Mouse (Mus musculus) CH12.LX (cell line): ENCODE measurements at regions not wholly inside any gene's neighbourhood (a gene's known extent, or its start where the extent isn't known, plus 50 kb on each side); places are given as distances from the start of the nearest gene placed in this dataset.

Experiments
- DNase-seq: peaks from one replicate; pipeline ENCODE4 v3.0.0-alpha.2; 2013; ENCODE audit errors: extremely low read depth
- H3K27ac ChIP-seq: 2 replicates; pipeline ENCODE4 v1.5.1; 2012; ENCODE audit warnings: low read depth, mild to moderate bottlenecking, control low read depth, moderate library complexity; ENCODE audit not compliant: insufficient read depth
- H3K27me3 ChIP-seq: replicated peaks from 2 replicates; pipeline ENCODE3; 2012; ENCODE audit warnings: inconsistent platforms
- H3K36me3 ChIP-seq, 2 experiments: replicated peaks in 1 of 2; 2 replicates each; pipeline versions ENCODE3 to v1.6.1; 2012; ENCODE audit warnings: inconsistent platforms in 1 of 2, low read length in 1 of 2, mild to moderate bottlenecking in 1 of 2, mixed read lengths in 1 of 2, moderate library complexity in 1 of 2; ENCODE audit not compliant: control insufficient read depth in 1 of 2, insufficient read depth in 1 of 2
- H3K4me1 ChIP-seq, 2 experiments: 2 replicates each; pipeline ENCODE4 v1.6.1; 2012; ENCODE audit warnings: inconsistent platforms in 1 of 2, moderate library complexity in 1 of 2; ENCODE audit not compliant: insufficient read depth in 2 of 2, control insufficient read depth in 1 of 2
- H3K4me2 ChIP-seq: 2 replicates; pipeline ENCODE4 v1.6.1; 2012; ENCODE audit warnings: low read depth, mild to moderate bottlenecking, control low read depth; ENCODE audit not compliant: poor library complexity, insufficient read depth, severe bottlenecking
- H3K4me3 ChIP-seq, 3 experiments: fragments of 150-350 bp in 1 of 3; sonication (generic) in 1 of 3; replicated peaks in 1 of 3; 2 replicates each; pipeline versions ENCODE3 to v1.5.1; 2011 to 2012; ENCODE audit warnings: low read depth in 2 of 3, low read length in 2 of 3, mild to moderate bottlenecking in 2 of 3, moderate library complexity in 2 of 3, control low read depth in 1 of 3, improper control_type of control experiment in 1 of 3, inconsistent platforms in 1 of 3, mixed read lengths in 1 of 3; ENCODE audit not compliant: poor library complexity in 1 of 3
- H3K79me2 ChIP-seq: replicated peaks from 2 replicates; pipeline ENCODE4 v1.6.1; 2012; ENCODE audit warnings: mild to moderate bottlenecking, moderate library complexity; ENCODE audit not compliant: control insufficient read depth, poor library complexity, insufficient read depth, severe bottlenecking; ENCODE audit errors: extremely low read depth
- H3K9ac ChIP-seq: 2 replicates; pipeline ENCODE4 v1.6.1; 2012; ENCODE audit warnings: low read depth, mild to moderate bottlenecking, control low read depth, moderate library complexity; ENCODE audit not compliant: insufficient read depth
- H3K9me3 ChIP-seq: replicated peaks from 2 replicates; pipeline ENCODE3; 2012; ENCODE audit warnings: low read length, inconsistent platforms, mixed read lengths
- BHLHE40 ChIP-seq: IDR thresholded peaks from 2 replicates; pipeline ENCODE4 v1.6.1; 2011; ENCODE audit warnings: mild to moderate bottlenecking, low read depth, low read length, improper control_type of control experiment
- CHD2 ChIP-seq: IDR thresholded peaks from 2 replicates; pipeline ENCODE4 v1.6.1; 2011; ENCODE audit warnings: low read length, improper control_type of control experiment
- CTCF ChIP-seq, 2 experiments: IDR thresholded peaks in 1 of 2; conservative IDR thresholded peaks in 1 of 2; 2 replicates each; pipeline ENCODE4 v1.5.1; 2011 to 2012; ENCODE audit warnings: low read depth in 2 of 2, low read length in 2 of 2, improper control_type of control experiment in 1 of 2, inconsistent platforms in 1 of 2, mild to moderate bottlenecking in 1 of 2, moderate library complexity in 1 of 2
- E2F4 ChIP-seq: IDR thresholded peaks from 2 replicates; pipeline ENCODE4 v1.6.1; 2011; ENCODE audit warnings: low read depth, low read length, improper control_type of control experiment; ENCODE audit not compliant: insufficient replicate concordance
- EP300 ChIP-seq: IDR thresholded peaks from 2 replicates; pipeline ENCODE4 v1.6.1; 2011; ENCODE audit warnings: low read length, improper control_type of control experiment
- ETS1 ChIP-seq: conservative IDR thresholded peaks from 2 replicates; pipeline ENCODE4 v1.6.1; 2012; ENCODE audit warnings: low read depth, mild to moderate bottlenecking, inconsistent platforms, low read length, improper control_type of control experiment, moderate library complexity
- GABPA ChIP-seq: IDR thresholded peaks from 2 replicates; pipeline ENCODE4 v1.6.1; 2012; ENCODE audit warnings: low read depth, low read length, improper control_type of control experiment, inconsistent platforms; ENCODE audit not compliant: insufficient replicate concordance
- IRF4 ChIP-seq: IDR thresholded peaks from 2 replicates; pipeline ENCODE4 v1.6.1; 2014; ENCODE audit warnings: low read depth, mild to moderate bottlenecking, inconsistent platforms, low read length, improper control_type of control experiment
- JUN ChIP-seq: IDR thresholded peaks from 2 replicates; pipeline ENCODE4 v1.6.1; 2011; ENCODE audit warnings: low read depth, mild to moderate bottlenecking, low read length, improper control_type of control experiment, moderate library complexity; ENCODE audit not compliant: insufficient read depth
- JUND ChIP-seq: conservative IDR thresholded peaks from 2 replicates; pipeline ENCODE4 v1.6.1; 2011; ENCODE audit warnings: low read depth, low read length, improper control_type of control experiment
- MAZ ChIP-seq: IDR thresholded peaks from 2 replicates; pipeline ENCODE4 v1.6.1; 2012; ENCODE audit warnings: low read depth, mild to moderate bottlenecking, inconsistent platforms, low read length, improper control_type of control experiment, moderate library complexity
- MEF2A ChIP-seq: IDR thresholded peaks from 2 replicates; pipeline ENCODE4 v1.6.1; 2014; ENCODE audit warnings: low read depth, mild to moderate bottlenecking, inconsistent platforms, low read length, improper control_type of control experiment, borderline replicate concordance
- MXI1 ChIP-seq: IDR thresholded peaks from 2 replicates; pipeline ENCODE4 v1.6.1; 2011; ENCODE audit warnings: mild to moderate bottlenecking, low read depth, low read length, improper control_type of control experiment
- MYC ChIP-seq: IDR thresholded peaks from 2 replicates; pipeline ENCODE4 v1.6.1; 2011; ENCODE audit warnings: low read depth, mild to moderate bottlenecking, improper control_type of control experiment, low read length
- NRF1 ChIP-seq: IDR thresholded peaks from 2 replicates; pipeline ENCODE4 v1.6.1; 2014; ENCODE audit warnings: low read depth, mild to moderate bottlenecking, inconsistent platforms, low read length, improper control_type of control experiment, moderate library complexity
- PAX5 ChIP-seq: IDR thresholded peaks from 2 replicates; pipeline ENCODE4 v1.6.1; 2012; ENCODE audit warnings: low read length, inconsistent platforms, mixed read lengths
- POLR2A ChIP-seq: IDR thresholded peaks from 2 replicates; pipeline ENCODE4 v1.6.1; 2011; ENCODE audit warnings: low read depth, mild to moderate bottlenecking, improper control_type of control experiment, low read length
- POLR2AphosphoS2 ChIP-seq: IDR thresholded peaks from 2 replicates; pipeline ENCODE4 v1.6.1; 2011; ENCODE audit warnings: low read depth, low read length, improper control_type of control experiment
- RAD21 ChIP-seq: IDR thresholded peaks from 2 replicates; pipeline ENCODE4 v1.6.1; 2011; ENCODE audit warnings: low read depth, mild to moderate bottlenecking, low read length, improper control_type of control experiment, moderate library complexity
- RCOR1 ChIP-seq: conservative IDR thresholded peaks from 2 replicates; pipeline ENCODE4 v1.6.1; 2012; ENCODE audit warnings: low read depth, mild to moderate bottlenecking, inconsistent platforms, low read length, improper control_type of control experiment
- SIN3A ChIP-seq: IDR thresholded peaks from 2 replicates; pipeline ENCODE4 v1.6.1; 2012; ENCODE audit warnings: low read length, improper control_type of control experiment, inconsistent platforms
- TCF12 ChIP-seq: IDR thresholded peaks from 2 replicates; pipeline ENCODE4 v1.6.1; 2014; ENCODE audit warnings: low read depth, mild to moderate bottlenecking, inconsistent platforms, low read length, improper control_type of control experiment
- UBTF ChIP-seq: IDR thresholded peaks from 2 replicates; pipeline ENCODE4 v1.6.1; 2012; ENCODE audit warnings: low read depth, mild to moderate bottlenecking, inconsistent platforms, low read length, improper control_type of control experiment, moderate library complexity
- USF1 ChIP-seq: IDR thresholded peaks from 2 replicates; pipeline ENCODE4 v1.6.1; 2014; ENCODE audit warnings: low read depth, mild to moderate bottlenecking, inconsistent platforms, low read length, improper control_type of control experiment
- USF2 ChIP-seq: conservative IDR thresholded peaks from 2 replicates; pipeline ENCODE4 v1.6.1; 2011; ENCODE audit warnings: low read depth, low read length, improper control_type of control experiment
- ZC3H11A ChIP-seq: IDR thresholded peaks from 2 replicates; pipeline ENCODE4 v1.6.1; 2012; ENCODE audit warnings: low read depth, mild to moderate bottlenecking, inconsistent platforms, low read length, improper control_type of control experiment
- ZKSCAN1 ChIP-seq: IDR thresholded peaks from 2 replicates; pipeline ENCODE4 v1.6.1; 2012; ENCODE audit warnings: low read depth, inconsistent platforms, low read length, improper control_type of control experiment, borderline replicate concordance
- ZNF384 ChIP-seq: IDR thresholded peaks from 2 replicates; pipeline ENCODE4 v1.6.1; 2012; ENCODE audit warnings: low read depth, low read length, improper control_type of control experiment, inconsistent platforms
- dilution Hi-C: fragments of 300-500 bp; cut with MboI; formaldehyde crosslinking; loops from 2 replicates; pipeline ENCODE4 v1.14.3; 2020; ENCODE audit warnings: low sequenced_read_pairs; ENCODE audit not compliant: extremely low pct_unique_long_range_greater_than_20kb, extremely low pct_ligation_motif_present
- in situ Hi-C: fragments of 300-500 bp; cut with MboI; formaldehyde crosslinking; loops from 3 replicates; pipeline ENCODE4 v1.14.3; 2019; ENCODE audit warnings: low sequenced_read_pairs, low pct_ligation_motif_present, low pct_unique_long_range_greater_than_20kb, mixed read lengths

GRCm38 (mm10) chr3:52479186-52479585 lies 211.1 kb downstream of the Foxo1 start:
- peaks cover 12 to 17% of the 10 kb centered on the region in 2 experiments for H3K4me1 ChIP-seq
- no peak overlapping the region for H3K9ac ChIP-seq
- dilution Hi-C loops = no loop called here
- no peaks in the 10 kb centered on the region for H3K9me3 ChIP-seq
- in situ Hi-C loops = no loop called here
- H3K36me3 ChIP-seq = no peaks in the 10 kb centered on the region
- no peak overlapping the region for H3K4me2 ChIP-seq
- H3K4me3 ChIP-seq = no peak overlapping the region
- no peaks in the 10 kb centered on the region for H3K27me3 ChIP-seq
- no peak for DNase-seq
- no peaks in the 10 kb centered on the region for H3K79me2 ChIP-seq
- H3K27ac ChIP-seq = no peak overlapping the region
- TF ChIP-seq UBTF (no peak), USF1 (no peak), SIN3A (no peak), PAX5 (no peak), MYC (no peak), TCF12 (no peak), IRF4 (no peak), BHLHE40 (no peak), MAZ (no peak), JUND (no peak), JUN (no peak), ETS1 (no peak), CTCF (conservative IDR thresholded peaks at IDR 0.05 in 1 of 2, IDR thresholded peaks at IDR 0.05 in 1 of 2; ENCODE audit: low read depth in 2 of 2, low read length in 2 of 2) (no peak), MXI1 (no peak), NRF1 (no peak)

GRCm38 (mm10) chr3:52469900-52470299 lies 201.8 kb downstream of the Foxo1 start:
- in situ Hi-C loops (no loop called here), dilution Hi-C loops (no loop called here)
- Histone ChIP-seq H3K27me3 (no peaks in the 10 kb centered on the region), H3K4me2 (no peak overlapping the region), H3K36me3 (no peaks in the 10 kb centered on the region), H3K4me1 (peaks cover 8 to 21% of the 10 kb centered on the region in 2 experiments), H3K27ac (no peak overlapping the region), H3K9ac (no peak overlapping the region), H3K4me3 (no peak overlapping the region), H3K9me3 (peaks cover 17% of the 10 kb centered on the region), H3K79me2 (no peaks in the 10 kb centered on the region)
- no peak for TF ChIP-seq ZKSCAN1
- TF ChIP-seq BHLHE40 = peak; percentile 34; the same call in 1 of the 2 replicates
- DNase-seq = no peak

GRCm38 (mm10) chr3:52469397-52469796 lies 201.3 kb downstream of the Foxo1 start:
- Histone ChIP-seq H3K79me2 (no peaks in the 10 kb centered on the region), H3K27me3 (no peaks in the 10 kb centered on the region), H3K27ac (no peak overlapping the region), H3K36me3 (no peaks in the 10 kb centered on the region), H3K4me2 (no peak overlapping the region), H3K4me3 (no peak overlapping the region), H3K9ac (no peak overlapping the region), H3K9me3 (peaks cover 17% of the 10 kb centered on the region), H3K4me1 (peaks cover 8 to 26% of the 10 kb centered on the region in 2 experiments)
- dilution Hi-C loops = no loop called here
- in situ Hi-C loops = no loop called here
- no peak for DNase-seq
- TF ChIP-seq CHD2 = no peak
- TF ChIP-seq POLR2AphosphoS2 = no peak
- TF ChIP-seq MEF2A = no peak
- TF ChIP-seq POLR2A = no peak
- TF ChIP-seq GABPA = no peak
- TF ChIP-seq USF2 = no peak
- TF ChIP-seq E2F4 = no peak
- no peak for TF ChIP-seq RAD21
- TF ChIP-seq ZC3H11A = no peak
- TF ChIP-seq ZNF384 = no peak
- TF ChIP-seq ZKSCAN1 = no peak
- TF ChIP-seq RCOR1 = no peak
- TF ChIP-seq NRF1 = no peak
- TF ChIP-seq EP300 = no peak
- no peak for TF ChIP-seq MYC
- TF ChIP-seq USF1 = no peak
- no peak for TF ChIP-seq CTCF (conservative IDR thresholded peaks at IDR 0.05 in 1 of 2, IDR thresholded peaks at IDR 0.05 in 1 of 2; ENCODE audit: low read depth in 2 of 2, low read length in 2 of 2)
